Mouse (Mus musculus) testis, adult 2 months (tissue): Measurements from ENCODE around the gene Cngb1.

ENCODE experiments used
- CTCF ChIP-seq: fragments of 200-500 bp; IDR thresholded peaks from 2 replicates; pipeline ENCODE4 v1.5.1; 2012; ENCODE audit warnings: low read depth, mild to moderate bottlenecking, inconsistent platforms, low read length, moderate library complexity; ENCODE audit not compliant: control insufficient read depth, insufficient read depth, insufficient replicate concordance
- POLR2A ChIP-seq: fragments of 200-500 bp; IDR thresholded peaks from 2 replicates; pipeline ENCODE4 v1.6.1; 2012; ENCODE audit warnings: low read depth, mild to moderate bottlenecking, inconsistent platforms, low read length, moderate library complexity; ENCODE audit not compliant: control insufficient read depth

- TF ChIP-seq CTCF, result no peak
- TF ChIP-seq POLR2A, result no peak
Measured at GRCm38 (mm10) chr8:95326822-95327221, 20.4 kb upstream of the Cngb1 start.
